Mouse (Mus musculus): Measurements from ENCODE around the gene Loxl1. TPM values are rescaled to one million over a fixed set of nuclear protein-coding genes. Genes with fewer than 3 reads are reported as not detected.
A peak's percentile ranks its signal among the peaks of the same experiment; 100 is the strongest.

Gene Loxl1
- polyA plus RNA-seq, 1 experiment from 2014 or later, result 2.8 TPM

DNA sequence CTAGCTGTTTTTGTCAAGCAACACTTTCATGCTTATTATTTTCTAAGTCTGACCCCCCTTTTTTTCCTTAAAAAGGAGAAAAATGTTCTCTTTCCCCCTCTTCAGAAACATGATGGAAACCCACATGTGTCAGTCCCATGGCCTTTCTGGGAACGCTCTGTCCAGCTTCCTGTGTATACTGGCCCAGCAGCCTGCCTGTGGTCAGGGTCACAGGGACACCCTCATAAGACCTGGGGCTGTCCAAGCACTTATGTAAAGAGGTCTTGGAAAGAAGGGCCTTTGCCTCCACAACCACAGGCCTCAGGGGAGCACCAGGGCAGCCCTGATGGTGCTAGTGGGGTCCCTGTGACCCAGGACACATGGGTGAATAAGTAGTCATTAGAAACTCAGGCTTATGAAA lies 23.9 kb downstream of the Loxl1 start:
- Histone ChIP-seq H3K36me3 (replicated peaks; ENCODE audit: insufficient read depth, low read length) (no peaks in the 10 kb centered on the region), H3K27me3 (ENCODE audit: insufficient read depth, low read length) (no peaks in the 10 kb centered on the region), H3K27ac (ENCODE audit: low read depth) (no peak overlapping the region), H3K9me3 (ENCODE audit: low read length) (no peaks in the 10 kb centered on the region), H3K4me3 (ENCODE audit: low read depth, low read length) (no peak overlapping the region), H3K4me1 (ENCODE audit: insufficient read depth) (no peaks in the 10 kb centered on the region), H3K9ac (replicated peaks) (no peak overlapping the region), H3K4me2 (ENCODE audit: low read depth, low read length) (no peak overlapping the region)
- WGBS (ENCODE audit: insufficient replicate concordance), result 64% methylated on average over 1 of the region's 1 CpGs
- DNase-seq (no peak), ATAC-seq (no peak)
- TF ChIP-seq CTCF (IDR thresholded peaks at IDR 0.05; ENCODE audit: low read depth) (no peak), EP300 (IDR thresholded peaks at IDR 0.05; ENCODE audit: low read depth) (no peak)

DNA sequence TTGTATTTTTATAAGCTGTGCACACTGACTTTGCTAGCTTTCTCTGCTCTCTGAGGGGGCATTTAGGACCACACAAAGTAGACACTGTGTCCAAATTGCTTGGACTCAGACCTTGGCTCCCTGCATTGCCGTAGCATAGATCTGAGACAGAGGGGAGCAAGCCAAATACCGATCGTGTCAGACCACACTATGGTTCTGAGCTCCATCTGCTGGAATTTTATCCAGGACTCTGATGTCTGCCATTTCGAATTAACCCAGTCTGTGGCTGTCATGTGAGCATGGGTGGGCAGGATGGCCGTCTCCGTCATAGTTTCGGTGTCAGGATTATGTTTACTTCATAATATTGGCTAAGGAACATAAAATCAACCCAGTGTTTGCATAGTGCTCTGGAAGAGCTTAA lies 29.6 kb downstream of the Loxl1 start:
- no peaks in the 10 kb centered on the region for H3K9me3 ChIP-seq (ENCODE audit: low read length)
- H3K9ac ChIP-seq (replicated peaks), result no peak overlapping the region
- no peak overlapping the region for H3K4me2 ChIP-seq (ENCODE audit: low read depth, low read length)
- H3K27me3 ChIP-seq (ENCODE audit: insufficient read depth, low read length), result no peaks in the 10 kb centered on the region
- no peaks in the 10 kb centered on the region for H3K4me1 ChIP-seq (ENCODE audit: insufficient read depth)
- 70% methylated on average over 7 of the region's 7 CpGs for WGBS (ENCODE audit: insufficient replicate concordance)
- H3K36me3 ChIP-seq (replicated peaks; ENCODE audit: insufficient read depth, low read length), result no peaks in the 10 kb centered on the region
- ATAC-seq (no peak), DNase-seq (no peak)
- no peak overlapping the region for H3K27ac ChIP-seq (ENCODE audit: low read depth)
- TF ChIP-seq CTCF (IDR thresholded peaks at IDR 0.05; ENCODE audit: low read depth) (no peak), EP300 (IDR thresholded peaks at IDR 0.05; ENCODE audit: low read depth) (no peak)
- no peak overlapping the region for H3K4me3 ChIP-seq (ENCODE audit: low read depth, low read length)

DNA sequence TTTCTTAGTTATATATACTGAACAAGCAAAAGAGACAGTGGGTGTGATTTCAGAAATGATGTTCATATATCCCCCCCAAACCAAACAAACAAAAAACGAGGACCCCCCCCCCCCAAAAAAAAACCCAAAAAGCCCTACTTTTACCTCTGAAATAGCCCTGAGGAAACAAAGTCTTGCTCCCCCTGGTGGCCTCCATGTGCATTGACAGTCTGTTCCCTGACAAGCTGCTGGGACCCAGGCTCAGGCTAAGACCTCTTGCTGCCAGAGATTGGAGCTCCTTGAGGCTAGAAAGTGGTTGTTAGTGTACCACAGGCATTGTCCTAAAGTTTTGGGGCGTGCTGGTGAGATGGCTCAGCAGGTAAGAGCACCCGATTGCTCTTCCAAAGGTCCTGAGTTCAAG lies 31.4 kb downstream of the Loxl1 start:
- no peak overlapping the region for H3K4me2 ChIP-seq (ENCODE audit: low read depth, low read length)
- no peaks in the 10 kb centered on the region for H3K4me1 ChIP-seq (ENCODE audit: insufficient read depth)
- no peaks in the 10 kb centered on the region for H3K9me3 ChIP-seq (ENCODE audit: low read length)
- WGBS (ENCODE audit: insufficient replicate concordance), result 35% methylated on average over 3 of the region's 3 CpGs
- TF ChIP-seq CTCF (IDR thresholded peaks at IDR 0.05; ENCODE audit: low read depth) (peak; percentile 79), EP300 (IDR thresholded peaks at IDR 0.05; ENCODE audit: low read depth) (no peak)
- H3K27ac ChIP-seq (ENCODE audit: low read depth), result no peak overlapping the region
- H3K9ac ChIP-seq (replicated peaks), result no peak overlapping the region
- H3K4me3 ChIP-seq (ENCODE audit: low read depth, low read length), result no peak overlapping the region
- DNase-seq (peak; percentile 64), ATAC-seq (no peak)
- H3K36me3 ChIP-seq (replicated peaks; ENCODE audit: insufficient read depth, low read length), result no peaks in the 10 kb centered on the region
- H3K27me3 ChIP-seq (ENCODE audit: insufficient read depth, low read length), result no peaks in the 10 kb centered on the region

DNA sequence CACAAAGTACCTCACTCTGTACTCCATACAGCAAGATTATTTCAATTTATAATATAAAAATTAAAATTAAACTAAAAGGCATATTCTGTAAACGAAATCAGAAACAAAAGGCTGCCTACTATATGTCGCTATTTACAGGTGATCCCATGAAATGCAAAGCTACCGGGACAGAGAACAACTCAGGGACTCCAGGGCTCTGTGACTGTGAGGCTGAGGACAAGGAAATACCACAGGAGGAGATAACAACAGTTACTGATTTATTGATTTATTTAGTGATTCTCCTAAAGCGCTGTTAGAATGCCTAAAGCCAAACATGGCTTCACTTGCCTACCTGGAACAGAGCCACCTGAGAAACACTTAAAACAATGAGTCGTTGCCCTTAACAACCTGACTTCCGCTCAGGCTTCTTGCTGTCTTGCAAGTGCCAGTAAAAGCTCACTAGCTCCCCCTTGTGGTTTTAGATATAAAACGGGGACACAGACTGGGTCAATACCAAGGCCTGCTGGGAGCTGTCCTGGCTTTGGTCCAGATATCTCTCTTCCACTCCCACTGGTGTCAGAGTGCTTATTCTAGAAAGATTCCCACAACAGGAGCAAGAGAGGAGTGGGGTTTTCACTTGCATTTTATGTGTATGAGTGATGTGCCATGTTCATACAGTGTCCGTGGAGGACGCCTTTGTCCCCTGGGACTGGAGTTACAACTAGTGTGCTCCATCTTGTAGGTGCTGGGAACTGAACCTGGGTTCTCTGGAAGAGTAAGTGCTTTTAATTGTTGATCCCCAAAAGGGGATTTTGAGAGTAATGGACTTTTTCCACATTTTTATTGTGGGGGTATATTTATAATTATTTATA lies 32.5 kb downstream of the Loxl1 start:
- Histone ChIP-seq H3K4me3 (ENCODE audit: low read depth, low read length) (no peak overlapping the region), H3K4me2 (ENCODE audit: low read depth, low read length) (no peak overlapping the region), H3K9ac (replicated peaks) (no peak overlapping the region), H3K36me3 (replicated peaks; ENCODE audit: insufficient read depth, low read length) (no peaks in the 10 kb centered on the region), H3K27ac (ENCODE audit: low read depth) (no peak overlapping the region), H3K4me1 (ENCODE audit: insufficient read depth) (peaks cover 8% of the 10 kb centered on the region), H3K27me3 (ENCODE audit: insufficient read depth, low read length) (no peaks in the 10 kb centered on the region), H3K9me3 (ENCODE audit: low read length) (no peaks in the 10 kb centered on the region)
- 33% methylated on average over 9 of the region's 9 CpGs for WGBS (ENCODE audit: insufficient replicate concordance)
- TF ChIP-seq CTCF (IDR thresholded peaks at IDR 0.05; ENCODE audit: low read depth) (peak; percentile 91), EP300 (IDR thresholded peaks at IDR 0.05; ENCODE audit: low read depth) (no peak)
- peak; percentile 66 for ATAC-seq
- DNase-seq, result peak; percentile 71

DNA sequence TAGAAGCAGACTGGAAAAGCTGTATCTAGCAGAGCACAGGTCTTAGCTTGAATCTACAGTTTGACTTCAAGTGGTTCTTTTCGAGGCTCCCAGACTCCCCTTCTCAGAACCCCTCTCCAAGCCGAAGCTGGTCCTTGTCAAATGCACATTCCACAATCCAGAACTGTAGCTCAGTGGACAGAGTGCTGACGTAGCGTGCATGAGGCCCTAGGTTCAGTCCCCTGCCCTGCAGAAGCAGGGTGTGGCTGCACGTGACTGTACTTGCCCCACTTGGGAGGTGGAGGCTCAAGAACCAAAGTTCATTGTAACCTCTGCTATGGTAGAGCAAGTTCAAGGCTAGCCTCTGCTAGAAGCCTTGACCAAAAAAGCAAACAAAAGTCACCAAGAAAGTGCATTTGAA lies 33.2 kb downstream of the Loxl1 start:
- Histone ChIP-seq H3K4me1 (ENCODE audit: insufficient read depth) (peaks cover 12% of the 10 kb centered on the region), H3K4me2 (ENCODE audit: low read depth, low read length) (no peak overlapping the region), H3K9ac (replicated peaks) (no peak overlapping the region), H3K4me3 (ENCODE audit: low read depth, low read length) (no peak overlapping the region), H3K9me3 (ENCODE audit: low read length) (no peaks in the 10 kb centered on the region), H3K36me3 (replicated peaks; ENCODE audit: insufficient read depth, low read length) (no peaks in the 10 kb centered on the region), H3K27ac (ENCODE audit: low read depth) (no peak overlapping the region), H3K27me3 (ENCODE audit: insufficient read depth, low read length) (no peaks in the 10 kb centered on the region)
- DNase-seq, result no peak
- no peak for ATAC-seq
- 73% methylated on average over 5 of the region's 5 CpGs for WGBS (ENCODE audit: insufficient replicate concordance)
- TF ChIP-seq CTCF (IDR thresholded peaks at IDR 0.05; ENCODE audit: low read depth) (no peak), EP300 (IDR thresholded peaks at IDR 0.05; ENCODE audit: low read depth) (no peak)

DNA sequence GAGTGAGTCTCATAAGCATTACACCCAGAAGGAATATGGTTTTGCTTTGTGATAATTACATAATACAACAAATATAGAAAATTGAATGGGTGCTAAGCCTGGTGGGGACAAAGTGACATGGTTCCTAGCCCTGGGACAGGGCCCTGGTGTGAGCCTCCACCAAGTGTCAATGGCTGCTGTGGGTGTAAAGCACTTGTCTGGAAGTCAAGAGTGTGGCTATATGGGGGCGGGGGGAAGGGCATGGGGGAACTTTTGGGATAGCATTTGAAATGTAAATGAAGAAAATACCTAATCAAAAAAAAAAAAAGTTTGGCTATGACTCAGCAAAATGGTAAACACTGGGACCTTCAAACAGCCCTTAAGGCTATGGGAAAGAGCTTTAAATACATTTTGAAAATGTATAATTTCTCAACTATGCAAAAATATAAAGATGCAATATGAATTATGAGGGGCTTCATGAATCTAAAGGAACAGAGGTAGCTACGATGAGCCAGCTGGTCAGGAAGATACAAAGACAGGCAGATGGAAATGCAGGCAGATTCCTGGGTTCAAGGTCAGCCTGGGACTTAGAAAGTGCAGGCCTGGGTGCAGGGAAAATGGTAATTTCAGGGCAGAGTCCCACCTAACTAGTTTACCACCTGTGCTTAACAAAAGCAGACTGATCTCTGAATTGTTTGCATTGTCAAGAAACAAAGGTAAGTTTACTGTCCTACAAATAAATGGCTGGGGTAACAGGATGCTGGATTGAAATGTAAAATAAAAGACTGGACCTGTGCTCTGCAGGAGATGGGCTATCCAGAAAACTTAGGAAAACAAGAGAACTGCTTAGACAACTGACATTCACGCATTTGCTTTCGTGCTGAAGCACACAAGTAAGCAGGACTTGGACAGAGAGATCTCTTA lies 33.9 kb downstream of the Loxl1 start:
- no peaks in the 10 kb centered on the region for H3K36me3 ChIP-seq (replicated peaks; ENCODE audit: insufficient read depth, low read length)
- H3K9me3 ChIP-seq (ENCODE audit: low read length), result no peaks in the 10 kb centered on the region
- no peak overlapping the region for H3K27ac ChIP-seq (ENCODE audit: low read depth)
- DNase-seq (no peak), ATAC-seq (no peak)
- H3K4me3 ChIP-seq (ENCODE audit: low read depth, low read length), result no peak overlapping the region
- 59% methylated on average over 4 of the region's 4 CpGs for WGBS (ENCODE audit: insufficient replicate concordance)
- H3K4me2 ChIP-seq (ENCODE audit: low read depth, low read length), result no peak overlapping the region
- TF ChIP-seq EP300 (IDR thresholded peaks at IDR 0.05; ENCODE audit: low read depth) (no peak), CTCF (IDR thresholded peaks at IDR 0.05; ENCODE audit: low read depth) (no peak)
- H3K27me3 ChIP-seq (ENCODE audit: insufficient read depth, low read length), result no peaks in the 10 kb centered on the region
- H3K9ac ChIP-seq (replicated peaks), result no peak overlapping the region
- H3K4me1 ChIP-seq (ENCODE audit: insufficient read depth), result peaks cover 18% of the 10 kb centered on the region

Data from liver, postnatal 0 days (tissue).